Mouse (Mus musculus) brain, adult 2 months (tissue): Measurements from ENCODE around the gene Naif1.

Experiments
- DNase-seq: peaks from one replicate; pipeline ENCODE4 v3.0.0; 2011; ENCODE audit warnings: low read depth, low spot score

Gene Naif1

GRCm38 (mm10) chr2:32501754-32502324, 51.6 kb downstream of the Naif1 start:
- DNase-seq = no peak

- no peak for DNase-seq
Measured at GRCm38 (mm10) chr2:32502843-32503242, 52.6 kb downstream of the Naif1 start.

GRCm38 (mm10) chr2:32503588-32503987, 53.3 kb downstream of the Naif1 start:
- DNase-seq = no peak

- no peak for DNase-seq
Measured at GRCm38 (mm10) chr2:32505536-32505935, 55.3 kb downstream of the Naif1 start.
